ENCODE assay signal across 17 mouse cellular contexts in genomic region chr7:139089892-139090874, GRCm38 (mm10). TPM values are rescaled to one million over a fixed set of nuclear protein-coding genes. Genes with fewer than 3 reads are reported as not detected.
DNase-seq lines count a peak whose midpoint lies in the region; ATAC-seq and TF ChIP-seq lines count a peak whose summit lies in the region.
"Had no signal": no experiment of that assay in that cellular context is flagged by ENCODE, and none has a peak within 500 bp of the region (broad histone marks: within the 10 kb centered on the region; RNA-seq: fewer than 3 reads in every experiment).

No protein-coding gene starts in this region.

- H3K4me3 ChIP-seq in hindbrain, postnatal 0 days (ENCODE audit: low read length), result no peak overlapping the region
- no peak overlapping the region for H3K4me3 ChIP-seq in hindbrain, embryonic 12.5 days
- H3K4me3 ChIP-seq in stomach, postnatal 0 days (ENCODE audit: low read depth, low read length), result no peak overlapping the region
- H3K4me3 ChIP-seq: erythroblast, embryonic 14.5 days; heart, embryonic 15.5 days; limb, embryonic 15.5 days; stomach, embryonic 15.5 days had no signal

- no peak overlapping the region for H3K4me2 ChIP-seq in hindbrain, postnatal 0 days (ENCODE audit: low read depth, low read length)
- no peak overlapping the region for H3K4me2 ChIP-seq in hindbrain, embryonic 12.5 days (replicated peaks)
- H3K4me2 ChIP-seq in stomach, postnatal 0 days (replicated peaks; ENCODE audit: low read depth), result no peak overlapping the region
- H3K4me2 ChIP-seq: heart, embryonic 15.5 days; limb, embryonic 15.5 days; stomach, embryonic 15.5 days had no signal

- no peaks in the 10 kb centered on the region for H3K9me3 ChIP-seq in hindbrain, postnatal 0 days (ENCODE audit: low read length)
- no peaks in the 10 kb centered on the region for H3K9me3 ChIP-seq in hindbrain, embryonic 12.5 days (replicated peaks)
- H3K9me3 ChIP-seq in stomach, postnatal 0 days (ENCODE audit: control insufficient read depth, low read length), result no peaks in the 10 kb centered on the region
- H3K9me3 ChIP-seq: heart, embryonic 15.5 days; limb, embryonic 15.5 days; stomach, embryonic 15.5 days had no signal

- ATAC-seq in hindbrain, postnatal 0 days, result no peak
- no peak for ATAC-seq in hindbrain, embryonic 12.5 days (ENCODE audit: low FRiP score)
- ATAC-seq in stomach, postnatal 0 days (ENCODE audit: low FRiP score, low TSS enrichment), result no peak
- ATAC-seq: midbrain, embryonic 16.5 days had no signal

- H3K9ac ChIP-seq in hindbrain, postnatal 0 days (replicated peaks; ENCODE audit: low read length), result no peak overlapping the region
- no peak overlapping the region for H3K9ac ChIP-seq in hindbrain, embryonic 12.5 days
- no peak overlapping the region for H3K9ac ChIP-seq in stomach, postnatal 0 days (ENCODE audit: low read length)
- H3K9ac ChIP-seq: heart, embryonic 15.5 days; limb, embryonic 15.5 days; stomach, embryonic 15.5 days had no signal

- DNase-seq in adrenal gland, postnatal 14 days, result peak; percentile 40
- no peak for DNase-seq in adrenal gland, postnatal 36 days
- DNase-seq in hindbrain, postnatal 0 days (ENCODE audit: low spot score), result peak; percentile 67
- peak; percentile 57 for DNase-seq in right cerebral cortex, postnatal 14 days
- no peak for DNase-seq in right cerebral cortex, postnatal 25 days
- no peak for DNase-seq in stomach, postnatal 0 days (ENCODE audit: low spot score)
- DNase-seq in thymus, postnatal 0 days (ENCODE audit: low spot score), result no peak
- DNase-seq: kidney, adult 9 months; lung, adult 18-20 months; thymus, postnatal 4 days had no signal

- no peak for TF ChIP-seq EP300 in stomach, postnatal 0 days (optimal IDR thresholded peaks at IDR 0.05)

- TF ChIP-seq CTCF in hindbrain, postnatal 0 days (IDR thresholded peaks at IDR 0.05; ENCODE audit: low read depth), result peak; percentile 33; the same call in 1 of the 2 replicates
- TF ChIP-seq CTCF in stomach, postnatal 0 days (IDR thresholded peaks at IDR 0.05; ENCODE audit: low read depth), result peak; percentile 15; the same call in 1 of the 2 replicates

- H3K4me1 ChIP-seq in hindbrain, postnatal 0 days (ENCODE audit: insufficient read depth, low read length), result peaks cover 18% of the 10 kb centered on the region
- peaks cover 26% of the 10 kb centered on the region for H3K4me1 ChIP-seq in hindbrain, embryonic 12.5 days
- no peaks in the 10 kb centered on the region for H3K4me1 ChIP-seq in stomach, postnatal 0 days (replicated peaks; ENCODE audit: control insufficient read depth, insufficient read depth)

- no peak overlapping the region for H3K27ac ChIP-seq in hindbrain, postnatal 0 days
- H3K27ac ChIP-seq in hindbrain, embryonic 12.5 days, result no peak overlapping the region
- H3K27ac ChIP-seq in stomach, postnatal 0 days (replicated peaks), result no peak overlapping the region
- H3K27ac ChIP-seq: heart, embryonic 15.5 days; limb, embryonic 15.5 days; stomach, embryonic 15.5 days had no signal

- peaks cover 13% of the 10 kb centered on the region; the same call in 1 of the 2 replicates for H3K36me3 ChIP-seq in hindbrain, postnatal 0 days (ENCODE audit: insufficient read depth, low read length)
- peaks cover 56% of the 10 kb centered on the region for H3K36me3 ChIP-seq in hindbrain, embryonic 12.5 days
- no peaks in the 10 kb centered on the region for H3K36me3 ChIP-seq in stomach, postnatal 0 days (ENCODE audit: control insufficient read depth, insufficient read depth, low read length)
- H3K36me3 ChIP-seq: heart, embryonic 15.5 days; stomach, embryonic 15.5 days had no signal

- no peaks in the 10 kb centered on the region for H3K27me3 ChIP-seq in hindbrain, postnatal 0 days (ENCODE audit: insufficient read depth, low read length)
- no peaks in the 10 kb centered on the region for H3K27me3 ChIP-seq in hindbrain, embryonic 12.5 days
- no peaks in the 10 kb centered on the region for H3K27me3 ChIP-seq in stomach, postnatal 0 days (ENCODE audit: control insufficient read depth, insufficient read depth, low read length)

- 54% methylated on average over 12 of the region's 12 CpGs for WGBS in hindbrain, postnatal 0 days
- whole genome bisulfite sequencing in hindbrain, embryonic 12.5 days, result 79% methylated on average over 12 of the region's 12 CpGs
- 78% methylated on average over 12 of the region's 12 CpGs for WGBS in stomach, postnatal 0 days

RNA-seq across cellular contexts. Expression of gene Dpysl4, which starts 4.4 kb away (rescaled TPM):
- 3.4 and 4.0 TPM in 2 replicates for total RNA-seq in adrenal gland, postnatal 14 days (2021)
- 1 to 10 TPM in 1 of 2 experiments, under 1 TPM in 1; 0.83 to 2.2 TPM for total RNA-seq in adrenal gland, postnatal 36 days (2021)
- 170 and 187 TPM in 2 replicates for total RNA-seq in hindbrain, postnatal 0 days (2014; rRNA removed)
- polyA plus RNA-seq in hindbrain, postnatal 0 days (2015; fragmentation: Nextera tagmentation; extraction: Ambion mirVana), result 157 and 161 TPM in 2 replicates
- polyA plus RNA-seq in hindbrain, embryonic 12.5 days (2016; fragmentation: Nextera tagmentation; extraction: Ambion mirVana), result 269 TPM in 2 replicates
- polyA plus RNA-seq in stomach, postnatal 0 days (2015; fragmentation: Nextera tagmentation; extraction: Ambion mirVana), result 4.8 and 5.1 TPM in 2 replicates
- polyA plus RNA-seq in thymus, postnatal 0 days (2015; fragmentation: Nextera tagmentation; extraction: Ambion mirVana), result 0.13 and 0.22 TPM in 2 replicates
- total RNA-seq: granulocyte monocyte progenitor cell, adult 5-6 weeks had no signal
- polyA plus RNA-seq: erythroblast, embryonic 14.5 days had no signal

Comparison
In these comparisons a context has a peak if more than half of its experiments do, and no peak if none do; other contexts are left out.
1. DNase-seq: peak in adrenal gland, postnatal 14 days (single experiment), hindbrain, postnatal 0 days (single experiment) and right cerebral cortex, postnatal 14 days (single experiment); none in adrenal gland, postnatal 36 days (0 of 2), right cerebral cortex, postnatal 25 days (single experiment), stomach, postnatal 0 days (single experiment) and thymus, postnatal 0 days (single experiment).
2. RNA of gene Dpysl4, which starts 4.4 kb away (polyA plus RNA-seq): 269 TPM in hindbrain, embryonic 12.5 days and 157 to 161 TPM in hindbrain, postnatal 0 days; 4.8 to 5.1 TPM in stomach, postnatal 0 days and 0.13 to 0.22 TPM in thymus, postnatal 0 days; every median in the first group is over 10 times any median in the second.